Mouse (Mus musculus) neutrophil, adult 5-6 weeks (primary cell): ENCODE results near the gene Gnl2. TPM values are rescaled to one million over a fixed set of nuclear protein-coding genes. Genes with fewer than 3 reads are reported as not detected.

Experiments
- ATAC-seq: fragments of 151-379, 151-347 bp; 2 replicates; pipeline ENCODE4 v1.8.0; 2017; ENCODE audit warnings: mild to moderate bottlenecking, moderate TSS enrichment; ENCODE audit not compliant: insufficient number of reproducible peaks, poor library complexity, low FRiP score, severe bottlenecking; ENCODE audit errors: extremely low read depth
- total RNA-seq: library from RNA; stranded (forward); fragments of 200-1000 nt; gene quantifications from 2 replicates; pipeline ENCODE4 v1.2.3, GENCODE M21; 2017

Gnl2 gene
- total RNA-seq, 1 experiment from 2014 or later, result 99.5 TPM

GRCm38 (mm10) chr4:125066490-125067370, 50.3 kb downstream of the Gnl2 start, which contains the start of gene Snip1:
TSS of gene Snip1 (plus strand) at chr4:125066672.
- ATAC-seq, result peak; percentile 96

GRCm38 (mm10) chr4:125077700-125078099, 61.3 kb downstream of the Gnl2 start:
- no peak for ATAC-seq

- ATAC-seq, result no peak
Observed at GRCm38 (mm10) chr4:125078698-125079097, 62.3 kb downstream of the Gnl2 start.

GRCm38 (mm10) chr4:125084403-125085345, 68.3 kb downstream of the Gnl2 start, which contains the start of gene Meaf6:
TSS of gene Meaf6 (plus strand) at chr4:125085134.
- ATAC-seq, result peak; percentile 78

GRCm38 (mm10) chr4:125085346-125085841, 69.0 kb downstream of the Gnl2 start:
- ATAC-seq, result peak; percentile 53

GRCm38 (mm10) chr4:125093031-125093430, 76.6 kb downstream of the Gnl2 start:
- ATAC-seq, result no peak

GRCm38 (mm10) chr4:125096066-125096465, 79.7 kb downstream of the Gnl2 start:
- no peak for ATAC-seq

GRCm38 (mm10) chr4:125097412-125097811, 81.0 kb downstream of the Gnl2 start:
- no peak for ATAC-seq

- peak; percentile 80 for ATAC-seq
Observed at GRCm38 (mm10) chr4:125099458-125099857, 83.1 kb downstream of the Gnl2 start.

GRCm38 (mm10) chr4:125101334-125101733, 84.9 kb downstream of the Gnl2 start:
- ATAC-seq, result no peak

Other genes with a start within 250 kb of the Gnl2 start
- gene Mtf1, start 214.5 kb upstream of the Gnl2 start, total RNA-seq, result 20.4 and 22.7 TPM in 2 replicates
- gene Yrdc, start 165.9 kb upstream of the Gnl2 start, total RNA-seq, result 22.5 and 30.2 TPM in 2 replicates
- 4.7 and 7.2 TPM in 2 replicates for gene 1110065P20Rik, start 165.4 kb upstream of the Gnl2 start, total RNA-seq
- 0.49 TPM in 1 of 2 replicates, not detected in the other for gene Maneal, start 154.4 kb upstream of the Gnl2 start, total RNA-seq
- not detected in 2 replicates for gene Epha10, start 135.7 kb upstream of the Gnl2 start, total RNA-seq
- 22.2 and 25.4 TPM in 2 replicates for gene 9930104L06Rik, start 79.5 kb upstream of the Gnl2 start, total RNA-seq
- 0.93 and 2.1 TPM in 2 replicates for gene Cdca8, start 77.3 kb upstream of the Gnl2 start, total RNA-seq
- gene Rspo1, start 30.2 kb upstream of the Gnl2 start, total RNA-seq, result 0.37 and 1.3 TPM in 2 replicates
- 0.23 and 0.49 TPM in 2 replicates for gene Dnali1, start 49.1 kb downstream of the Gnl2 start, total RNA-seq
- gene Snip1, start 50.1 kb downstream of the Gnl2 start, total RNA-seq, result 26.2 and 30.0 TPM in 2 replicates
- 23.8 and 38.1 TPM in 2 replicates for gene Meaf6, start 68.5 kb downstream of the Gnl2 start, total RNA-seq
- 37.3 and 37.8 TPM in 2 replicates for gene Zc3h12a, start 111.3 kb downstream of the Gnl2 start, total RNA-seq